Mouse (Mus musculus) heart, embryonic 14.5 days (tissue): ENCODE measurements around the gene Hoxb2. TPM values are rescaled to one million over a fixed set of nuclear protein-coding genes. Genes with fewer than 3 reads are reported as not detected.

Source experiments
- ATAC-seq: fragments of 200-750 bp; cut with Nextera tagmentation; 2 replicates; pipeline ENCODE4 v1.8.0; 2017; ENCODE audit warnings: low read depth, moderate TSS enrichment; ENCODE audit not compliant: insufficient number of reproducible peaks, insufficient read depth, low FRiP score
- H3K27ac ChIP-seq, 2 experiments: fragments of 200-500 bp in 1 of 2; fragments of 300-500 bp in 1 of 2; sonication (generic) in 1 of 2; replicated peaks in 1 of 2; 2 replicates each; pipeline ENCODE4 v1.5.1; 2012 to 2014; ENCODE audit warnings: low read depth in 2 of 2, low read length in 2 of 2, control low read depth in 1 of 2, mild to moderate bottlenecking in 1 of 2, mixed read lengths in 1 of 2; ENCODE audit not compliant: control insufficient read depth in 1 of 2, insufficient read depth in 1 of 2
- H3K27me3 ChIP-seq: fragments of 300-500 bp; sonication (generic); 2 replicates; pipeline ENCODE4 v1.6.1; 2014; ENCODE audit warnings: mild to moderate bottlenecking, low read length, control low read depth; ENCODE audit not compliant: control insufficient read depth, insufficient read depth
- H3K36me3 ChIP-seq: fragments of 300-500 bp; sonication (generic); 2 replicates; pipeline ENCODE4 v1.6.1; 2014; ENCODE audit warnings: mild to moderate bottlenecking, control low read depth, low read length, mixed read lengths; ENCODE audit not compliant: control insufficient read depth, insufficient read depth
- H3K4me1 ChIP-seq, 2 experiments: fragments of 200-500 bp in 1 of 2; fragments of 300-500 bp in 1 of 2; sonication (generic) in 1 of 2; 2 replicates each; pipeline ENCODE4 v1.6.1; 2012 to 2014; ENCODE audit warnings: low read length in 2 of 2, control low read depth in 1 of 2, mixed read lengths in 1 of 2; ENCODE audit not compliant: control insufficient read depth in 2 of 2, insufficient read depth in 2 of 2
- H3K4me2 ChIP-seq: fragments of 300-500 bp; sonication (generic); 2 replicates; pipeline ENCODE4 v1.6.1; 2014; ENCODE audit warnings: mild to moderate bottlenecking, low read length
- H3K4me3 ChIP-seq, 2 experiments: fragments of 200-500 bp in 1 of 2; fragments of 300-500 bp in 1 of 2; sonication (generic) in 1 of 2; 2 replicates each; pipeline ENCODE4 v1.5.1; 2012 to 2014; ENCODE audit warnings: low read length in 2 of 2, mild to moderate bottlenecking in 2 of 2, control low read depth in 1 of 2, low read depth in 1 of 2, moderate library complexity in 1 of 2; ENCODE audit not compliant: control insufficient read depth in 1 of 2, insufficient read depth in 1 of 2
- H3K9ac ChIP-seq: fragments of 300-500 bp; sonication (generic); 2 replicates; pipeline ENCODE4 v1.6.1; 2014; ENCODE audit warnings: mild to moderate bottlenecking, low read length
- H3K9me3 ChIP-seq: fragments of 300-500 bp; sonication (generic); 2 replicates; pipeline ENCODE4 v1.6.1; 2016; ENCODE audit warnings: low read length, control low read depth; ENCODE audit not compliant: control insufficient read depth
- WGBS: fragments of 180-500 bp; shearing (Covaris S2); extraction: QIAGEN DNeasy Blood & Tissue Kit; methylation state at CpG from one replicate; pipeline ENCODE4 v1.1.7; 2014; 5-methylcytosine and 5-hydroxymethylcytosine counted together
- polyA plus RNA-seq: library from polyadenylated mRNA; unstranded; fragments of >200 nt; fragmentation: Nextera tagmentation; extraction: Ambion mirVana; gene quantifications from 2 replicates; pipeline ENCODE4 v1.2.1, GENCODE M21; 2014

The Hoxb2 gene
- polyA plus RNA-seq, 1 experiment from 2014 or later, result 2.9 TPM

DNA sequence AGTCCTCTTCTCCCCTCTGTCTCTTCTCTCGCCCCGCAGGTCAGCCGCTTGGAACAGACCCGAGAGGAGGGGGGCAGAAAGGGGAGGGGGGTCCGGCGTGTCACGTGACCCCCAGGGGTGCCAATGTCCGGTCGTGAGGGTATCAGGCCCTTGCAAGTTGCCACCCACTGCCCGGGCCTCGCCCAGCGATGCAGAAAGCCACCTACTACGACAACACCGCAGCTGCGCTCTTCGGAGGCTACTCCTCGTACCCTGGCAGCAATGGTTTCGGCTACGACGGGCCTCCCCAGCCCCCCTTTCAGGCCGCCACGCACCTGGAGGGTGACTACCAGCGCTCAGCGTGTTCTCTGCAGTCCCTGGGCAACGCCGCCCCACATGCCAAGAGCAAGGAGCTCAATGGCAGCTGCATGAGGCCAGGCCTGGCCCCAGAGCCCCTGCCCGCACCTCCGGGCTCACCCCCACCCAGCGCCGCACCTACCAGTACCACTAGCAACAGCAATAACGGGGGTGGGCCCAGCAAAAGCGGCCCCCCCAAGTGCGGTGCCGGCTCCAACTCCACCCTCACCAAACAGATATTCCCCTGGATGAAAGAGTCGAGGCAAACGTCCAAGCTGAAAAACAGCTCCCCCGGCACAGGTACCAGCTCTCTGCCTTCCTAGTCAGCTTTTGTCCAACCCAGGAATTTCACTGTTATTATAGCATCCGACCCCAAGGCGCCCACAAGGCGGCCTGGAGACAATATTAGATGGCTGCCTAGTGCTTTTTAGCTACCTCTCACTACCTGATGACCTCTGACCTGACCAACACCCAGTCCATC is 6.1 kb upstream of the Hoxb2 start:
- H3K4me1 ChIP-seq, result peaks cover 0 to 4% of the 10 kb centered on the region in 2 experiments; a peak in 2 of 4 replicates
- H3K9me3 ChIP-seq, result no peaks in the 10 kb centered on the region
- 16% methylated on average over 39 of the region's 40 CpGs for WGBS
- H3K9ac ChIP-seq, result no peak overlapping the region
- peaks cover 97% of the 10 kb centered on the region for H3K27me3 ChIP-seq
- H3K4me2 ChIP-seq, result no peak overlapping the region
- no peak for ATAC-seq
- no peak overlapping the region for H3K27ac ChIP-seq
- no peak overlapping the region for H3K4me3 ChIP-seq
- H3K36me3 ChIP-seq, result no peaks in the 10 kb centered on the region

GRCm38 (mm10) chr11:96344878-96345159 is 5.5 kb upstream of the Hoxb2 start:
- no peaks in the 10 kb centered on the region for H3K9me3 ChIP-seq
- peaks cover 97% of the 10 kb centered on the region for H3K27me3 ChIP-seq
- no peak overlapping the region for H3K4me2 ChIP-seq
- no peak for ATAC-seq
- no peaks in the 10 kb centered on the region for H3K36me3 ChIP-seq
- H3K27ac ChIP-seq, result no peak overlapping the region
- H3K9ac ChIP-seq, result no peak overlapping the region
- H3K4me1 ChIP-seq, result peaks cover 0 to 4% of the 10 kb centered on the region in 2 experiments; a peak in 2 of 4 replicates
- 18% methylated on average over 6 of the region's 6 CpGs for WGBS
- H3K4me3 ChIP-seq, result no peak overlapping the region

DNA sequence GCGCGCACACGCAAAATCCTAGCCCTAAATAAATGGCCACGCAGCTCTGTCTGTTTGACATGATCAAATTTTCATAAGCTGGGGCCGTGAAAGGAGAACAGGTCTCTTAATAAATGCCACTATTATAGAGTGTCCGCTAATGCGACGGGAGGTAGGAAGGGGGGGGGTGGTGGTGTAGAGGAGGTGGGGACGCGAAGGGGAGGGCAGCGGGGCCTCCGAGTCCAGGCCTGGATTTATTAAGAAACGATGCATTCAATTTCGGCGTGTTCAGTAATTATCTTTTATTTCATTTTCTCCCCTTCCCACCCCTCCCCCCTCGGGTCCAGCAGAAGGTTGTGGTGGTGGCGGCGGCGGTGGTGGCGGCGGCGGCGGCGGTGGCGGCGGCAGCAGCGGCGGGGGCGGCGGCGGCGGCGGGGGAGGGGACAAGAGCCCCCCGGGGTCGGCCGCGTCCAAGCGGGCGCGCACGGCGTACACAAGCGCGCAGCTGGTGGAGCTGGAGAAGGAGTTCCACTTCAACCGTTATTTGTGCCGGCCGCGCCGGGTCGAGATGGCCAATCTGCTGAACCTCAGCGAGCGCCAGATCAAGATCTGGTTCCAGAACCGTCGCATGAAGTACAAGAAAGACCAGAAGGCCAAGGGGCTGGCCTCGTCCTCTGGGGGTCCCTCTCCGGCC is 5.0 kb upstream of the Hoxb2 start:
- ATAC-seq, result no peak
- Histone ChIP-seq H3K9me3 (no peaks in the 10 kb centered on the region), H3K27me3 (peaks cover 97% of the 10 kb centered on the region), H3K9ac (no peak overlapping the region), H3K4me1 (peaks cover 0 to 4% of the 10 kb centered on the region in 2 experiments; a peak in 2 of 4 replicates), H3K4me3 (peak overlapping the region; percentile 18 to 33; a peak in 3 of 4 replicates), H3K4me2 (peak overlapping the region; percentile 64), H3K36me3 (no peaks in the 10 kb centered on the region), H3K27ac (no peak overlapping the region)
- 6% methylated on average over 35 of the region's 56 CpGs for WGBS

DNA sequence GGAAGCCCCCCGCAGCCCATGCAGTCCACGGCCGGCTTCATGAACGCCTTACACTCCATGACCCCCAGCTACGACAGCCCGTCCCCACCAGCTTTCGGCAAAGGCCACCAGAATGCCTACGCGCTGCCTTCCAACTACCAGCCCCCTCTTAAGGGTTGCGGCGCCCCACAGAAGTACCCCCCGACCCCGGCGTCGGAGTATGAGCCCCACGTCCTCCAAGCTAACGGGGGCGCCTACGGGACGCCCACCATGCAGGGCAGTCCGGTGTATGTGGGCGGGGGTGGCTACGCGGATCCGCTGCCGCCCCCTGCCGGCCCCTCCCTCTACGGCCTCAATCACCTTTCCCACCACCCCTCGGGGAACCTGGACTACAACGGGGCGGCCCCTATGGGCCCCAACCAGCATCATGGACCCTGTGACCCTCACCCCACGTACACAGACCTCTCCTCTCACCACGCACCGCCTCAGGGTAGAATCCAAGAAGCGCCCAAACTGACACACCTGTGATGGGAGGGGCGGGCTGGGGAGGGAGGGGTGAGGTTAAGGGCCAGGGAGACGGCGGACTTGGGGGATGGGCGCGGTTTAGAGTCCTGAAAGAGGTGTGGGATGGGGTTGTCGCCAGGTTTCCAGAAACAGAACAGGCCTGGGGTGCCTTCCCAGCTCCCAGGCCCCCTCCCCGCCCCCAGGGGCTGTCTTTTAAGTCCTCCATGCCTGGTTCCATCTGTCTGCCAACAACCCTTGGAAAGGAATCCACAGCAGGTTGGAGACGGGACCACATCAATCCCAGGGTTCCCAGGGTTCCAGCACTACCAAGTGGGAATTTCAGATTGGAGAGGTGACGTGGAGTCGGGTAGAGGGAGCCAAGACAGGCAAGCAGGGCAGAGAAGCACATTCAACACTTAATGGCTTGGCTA is 4.2 kb upstream of the Hoxb2 start:
- no peaks in the 10 kb centered on the region for H3K36me3 ChIP-seq
- ATAC-seq, result no peak
- H3K27ac ChIP-seq, result no peak overlapping the region
- H3K4me1 ChIP-seq, result peaks cover 0 to 4% of the 10 kb centered on the region in 2 experiments; a peak in 2 of 4 replicates
- peak overlapping the region; percentile 64 for H3K4me2 ChIP-seq
- H3K9ac ChIP-seq, result no peak overlapping the region
- H3K9me3 ChIP-seq, result no peaks in the 10 kb centered on the region
- H3K27me3 ChIP-seq, result peaks cover 97% of the 10 kb centered on the region
- peak overlapping the region; percentile 18 to 33; a peak in 2 of 4 replicates for H3K4me3 ChIP-seq
- 5% methylated on average over 45 of the region's 45 CpGs for WGBS

GRCm38 (mm10) chr11:96346916-96347520 is 3.3 kb upstream of the Hoxb2 start:
- H3K9ac ChIP-seq, result no peak overlapping the region
- H3K27ac ChIP-seq, result no peak overlapping the region
- H3K4me3 ChIP-seq, result no peak overlapping the region
- H3K4me2 ChIP-seq, result no peak overlapping the region
- H3K27me3 ChIP-seq, result peaks cover 97% of the 10 kb centered on the region
- no peak for ATAC-seq
- no peaks in the 10 kb centered on the region for H3K36me3 ChIP-seq
- peaks cover 0 to 1% of the 10 kb centered on the region in 2 experiments; a peak in 2 of 4 replicates for H3K4me1 ChIP-seq
- WGBS, result 61% methylated on average over 5 of the region's 5 CpGs
- no peaks in the 10 kb centered on the region for H3K9me3 ChIP-seq

- H3K9ac ChIP-seq, result no peak overlapping the region
- no peak for ATAC-seq
- H3K27ac ChIP-seq, result no peak overlapping the region
- H3K4me1 ChIP-seq, result no peaks in the 10 kb centered on the region; a peak in 1 of 4 replicates
- no peak overlapping the region for H3K4me3 ChIP-seq
- H3K9me3 ChIP-seq, result no peaks in the 10 kb centered on the region
- peaks cover 95% of the 10 kb centered on the region for H3K27me3 ChIP-seq
- WGBS, result 44% methylated on average over 4 of the region's 4 CpGs
- no peak overlapping the region for H3K4me2 ChIP-seq
- H3K36me3 ChIP-seq, result no peaks in the 10 kb centered on the region
Measured at GRCm38 (mm10) chr11:96347717-96348116, 2.6 kb upstream of the Hoxb2 start.
